Mouse (Mus musculus): ENCODE data around the gene Qsox1. TPM values are rescaled to one million over a fixed set of nuclear protein-coding genes. Genes with fewer than 3 reads are reported as not detected.

Qsox1 gene
- polyA plus RNA-seq, 1 experiment = 31.4 TPM

GRCm38 (mm10) chr1:155750517-155751178, 62.0 kb downstream of the Qsox1 start:
- H3K4me3 ChIP-seq (replicated peaks) = no peak overlapping the region
- peaks cover 82% of the 10 kb centered on the region for H3K27me3 ChIP-seq (replicated peaks)
- H3K4me1 ChIP-seq = no peaks in the 10 kb centered on the region
- peaks cover 3% of the 10 kb centered on the region; the same call in 1 of the 2 replicates for H3K9me3 ChIP-seq
- no peak for TF ChIP-seq FLI1 (IDR thresholded peaks at IDR 0.05; ENCODE audit: low read length)
- TF ChIP-seq GATA1 (IDR thresholded peaks at IDR 0.05; ENCODE audit: borderline replicate concordance, low read length) = no peak
- H3K36me3 ChIP-seq (replicated peaks; ENCODE audit: low read length) = no peaks in the 10 kb centered on the region

- Histone ChIP-seq H3K4me3 (replicated peaks) (no peak overlapping the region), H3K36me3 (replicated peaks; ENCODE audit: low read length) (no peaks in the 10 kb centered on the region), H3K9me3 (no peaks in the 10 kb centered on the region), H3K4me1 (peaks cover 6% of the 10 kb centered on the region), H3K27me3 (replicated peaks) (peaks cover 90% of the 10 kb centered on the region)
- TF ChIP-seq GATA1 (IDR thresholded peaks at IDR 0.05; ENCODE audit: borderline replicate concordance, low read length) (no peak), FLI1 (IDR thresholded peaks at IDR 0.05; ENCODE audit: low read length) (no peak)
These were observed 64.8 kb downstream of the Qsox1 start for GRCm38 (mm10) chr1:155747911-155748310.

GRCm38 (mm10) chr1:155747011-155747410, 65.7 kb downstream of the Qsox1 start:
- Histone ChIP-seq H3K4me3 (replicated peaks) (no peak overlapping the region), H3K9me3 (no peaks in the 10 kb centered on the region), H3K4me1 (peaks cover 15% of the 10 kb centered on the region), H3K36me3 (replicated peaks; ENCODE audit: low read length) (no peaks in the 10 kb centered on the region), H3K27me3 (replicated peaks) (peaks cover 91% of the 10 kb centered on the region)
- TF ChIP-seq FLI1 (IDR thresholded peaks at IDR 0.05; ENCODE audit: low read length) (no peak), GATA1 (IDR thresholded peaks at IDR 0.05; ENCODE audit: borderline replicate concordance, low read length) (no peak)

- peak overlapping the region; percentile 89 for H3K4me3 ChIP-seq (replicated peaks)
- H3K9me3 ChIP-seq = no peaks in the 10 kb centered on the region
- peaks cover 39% of the 10 kb centered on the region for H3K4me1 ChIP-seq
- H3K27me3 ChIP-seq (replicated peaks) = peaks cover 93% of the 10 kb centered on the region
- no peaks in the 10 kb centered on the region for H3K36me3 ChIP-seq (replicated peaks; ENCODE audit: low read length)
- TF ChIP-seq GATA1 (IDR thresholded peaks at IDR 0.05; ENCODE audit: borderline replicate concordance, low read length) = no peak
These were observed 70.0 kb downstream of the Qsox1 start for GRCm38 (mm10) chr1:155742411-155743363.

- Histone ChIP-seq H3K9me3 (no peaks in the 10 kb centered on the region), H3K27me3 (replicated peaks) (peaks cover 93% of the 10 kb centered on the region), H3K4me1 (peaks cover 46% of the 10 kb centered on the region), H3K36me3 (replicated peaks; ENCODE audit: low read length) (no peaks in the 10 kb centered on the region), H3K4me3 (replicated peaks) (peak overlapping the region; percentile 89)
- TF ChIP-seq GATA1 (IDR thresholded peaks at IDR 0.05; ENCODE audit: borderline replicate concordance, low read length) (no peak), FLI1 (IDR thresholded peaks at IDR 0.05; ENCODE audit: low read length) (no peak)
These were observed 70.7 kb downstream of the Qsox1 start for GRCm38 (mm10) chr1:155741988-155742387.

- no peaks in the 10 kb centered on the region for H3K36me3 ChIP-seq (replicated peaks; ENCODE audit: low read length)
- peaks cover 51% of the 10 kb centered on the region for H3K4me1 ChIP-seq
- peaks cover 93% of the 10 kb centered on the region for H3K27me3 ChIP-seq (replicated peaks)
- no peak for TF ChIP-seq GATA1 (IDR thresholded peaks at IDR 0.05; ENCODE audit: borderline replicate concordance, low read length)
- no peak for TF ChIP-seq FLI1 (IDR thresholded peaks at IDR 0.05; ENCODE audit: low read length)
- no peaks in the 10 kb centered on the region for H3K9me3 ChIP-seq
- peak overlapping the region; percentile 89 for H3K4me3 ChIP-seq (replicated peaks)
These were observed 71.2 kb downstream of the Qsox1 start for GRCm38 (mm10) chr1:155741378-155741945.

GRCm38 (mm10) chr1:155740622-155741377, 71.9 kb downstream of the Qsox1 start:
- TF ChIP-seq GATA1 (IDR thresholded peaks at IDR 0.05; ENCODE audit: borderline replicate concordance, low read length) (no peak), FLI1 (IDR thresholded peaks at IDR 0.05; ENCODE audit: low read length) (no peak)
- H3K36me3 ChIP-seq (replicated peaks; ENCODE audit: low read length) = no peaks in the 10 kb centered on the region
- peaks cover 56% of the 10 kb centered on the region for H3K4me1 ChIP-seq
- no peaks in the 10 kb centered on the region for H3K9me3 ChIP-seq
- H3K27me3 ChIP-seq (replicated peaks) = peaks cover 93% of the 10 kb centered on the region
- peak overlapping the region; percentile 62 for H3K4me3 ChIP-seq (replicated peaks)

GRCm38 (mm10) chr1:155737809-155738383, 74.8 kb downstream of the Qsox1 start:
- no peak for TF ChIP-seq FLI1 (IDR thresholded peaks at IDR 0.05; ENCODE audit: low read length)
- TF ChIP-seq GATA1 (IDR thresholded peaks at IDR 0.05; ENCODE audit: borderline replicate concordance, low read length) = no peak
- H3K36me3 ChIP-seq (replicated peaks; ENCODE audit: low read length) = no peaks in the 10 kb centered on the region
- H3K4me3 ChIP-seq (replicated peaks) = peak overlapping the region; percentile 85
- H3K27me3 ChIP-seq (replicated peaks) = peaks cover 98% of the 10 kb centered on the region
- peaks cover 50% of the 10 kb centered on the region for H3K4me1 ChIP-seq
- H3K9me3 ChIP-seq = no peaks in the 10 kb centered on the region
